Mouse (Mus musculus): ENCODE results near the gene Pde10a. TPM values are rescaled to one million over a fixed set of nuclear protein-coding genes. Genes with fewer than 3 reads are reported as not detected.
A peak's percentile ranks its signal among the peaks of the same experiment; 100 is the strongest.

Pde10a gene
- polyA plus RNA-seq, 1 experiment from 2014 or later, result 11.4 TPM

DNA sequence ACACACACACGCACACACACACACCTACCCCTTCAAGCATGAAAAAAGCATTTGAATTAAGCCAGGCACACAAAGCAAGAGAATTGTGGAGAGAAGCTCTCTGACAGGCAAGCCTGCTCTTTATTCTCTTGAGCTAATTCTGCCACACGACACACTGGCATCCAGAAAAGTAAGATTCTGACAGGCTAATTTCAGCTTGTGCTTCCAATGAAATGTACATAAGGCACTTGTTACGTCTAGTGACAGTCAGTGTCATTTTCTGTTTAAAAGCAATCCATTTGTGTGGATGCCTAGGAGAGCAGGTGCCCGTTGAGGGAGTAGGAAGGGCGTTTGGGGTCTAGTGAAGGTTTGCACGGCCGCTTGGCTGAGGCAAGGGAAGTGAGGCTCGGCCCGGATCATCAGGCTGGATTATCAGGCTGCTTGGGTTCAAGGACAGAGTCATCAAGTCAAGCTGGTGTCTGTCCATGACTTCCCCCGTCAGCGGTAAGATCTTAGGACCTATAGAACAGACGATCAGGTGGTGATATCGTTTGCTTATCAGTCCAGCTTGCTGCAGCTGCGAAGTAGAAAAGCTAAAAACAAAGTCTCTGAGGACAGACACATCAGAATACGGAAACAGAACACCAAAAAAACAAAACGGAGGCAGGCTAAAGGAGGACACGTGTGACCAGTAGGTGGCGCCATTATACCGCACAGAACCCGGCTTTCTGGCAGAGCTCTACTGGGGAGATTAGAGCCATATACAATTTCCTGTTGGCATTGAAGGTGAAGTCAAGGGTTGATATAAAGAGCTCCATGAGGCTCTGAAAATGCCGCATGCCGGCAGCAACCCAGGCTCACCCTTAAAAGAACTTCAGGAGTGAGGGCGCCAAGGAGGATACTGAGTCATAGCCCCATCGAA is 506.3 kb downstream of the Pde10a start:
- no peak overlapping the region for H3K27ac ChIP-seq
- H3K36me3 ChIP-seq, result no peaks in the 10 kb centered on the region
- ATAC-seq (ENCODE audit: low FRiP score, low read depth), result peak; percentile 72
- WGBS, result 18% methylated on average over 24 of the region's 24 CpGs
- no peak overlapping the region for H3K9ac ChIP-seq
- peak overlapping the region; percentile 42 for H3K4me2 ChIP-seq (replicated peaks)
- peaks cover 12% of the 10 kb centered on the region; the same call in 1 of the 2 replicates for H3K4me1 ChIP-seq
- no peak overlapping the region for H3K4me3 ChIP-seq
- no peaks in the 10 kb centered on the region for H3K9me3 ChIP-seq
- H3K27me3 ChIP-seq (replicated peaks), result no peaks in the 10 kb centered on the region

- WGBS, result 83% methylated on average over 6 of the region's 6 CpGs
- no peak overlapping the region for H3K4me2 ChIP-seq (replicated peaks)
- H3K36me3 ChIP-seq, result no peaks in the 10 kb centered on the region
- no peak overlapping the region for H3K4me3 ChIP-seq
- H3K27ac ChIP-seq, result no peak overlapping the region
- ATAC-seq (ENCODE audit: low FRiP score, low read depth), result no peak
- no peak overlapping the region for H3K9ac ChIP-seq
- no peaks in the 10 kb centered on the region for H3K9me3 ChIP-seq
- H3K4me1 ChIP-seq, result peaks cover 6% of the 10 kb centered on the region; the same call in 1 of the 2 replicates
- no peaks in the 10 kb centered on the region for H3K27me3 ChIP-seq (replicated peaks)
Observed at GRCm38 (mm10) chr17:9032362-9033044, 507.3 kb downstream of the Pde10a start.

- Histone ChIP-seq H3K9ac (no peak overlapping the region), H3K4me3 (no peak overlapping the region), H3K4me2 (replicated peaks) (no peak overlapping the region), H3K27me3 (replicated peaks) (no peaks in the 10 kb centered on the region), H3K36me3 (no peaks in the 10 kb centered on the region), H3K9me3 (no peaks in the 10 kb centered on the region), H3K4me1 (peaks cover 6% of the 10 kb centered on the region; the same call in 1 of the 2 replicates), H3K27ac (no peak overlapping the region)
- WGBS, result 87% methylated on average over 5 of the region's 5 CpGs
- no peak for ATAC-seq (ENCODE audit: low FRiP score, low read depth)
Observed at GRCm38 (mm10) chr17:9033511-9033910, 508.3 kb downstream of the Pde10a start.

GRCm38 (mm10) chr17:9035561-9036348 is 510.6 kb downstream of the Pde10a start:
- no peaks in the 10 kb centered on the region for H3K27me3 ChIP-seq (replicated peaks)
- H3K36me3 ChIP-seq, result no peaks in the 10 kb centered on the region
- H3K4me3 ChIP-seq, result no peak overlapping the region
- no peak overlapping the region for H3K27ac ChIP-seq
- ATAC-seq (ENCODE audit: low FRiP score, low read depth), result no peak
- H3K4me2 ChIP-seq (replicated peaks), result no peak overlapping the region
- no peak overlapping the region for H3K9ac ChIP-seq
- H3K9me3 ChIP-seq, result no peaks in the 10 kb centered on the region
- 65% methylated on average over 8 of the region's 8 CpGs for WGBS
- H3K4me1 ChIP-seq, result peaks cover 6% of the 10 kb centered on the region; the same call in 1 of the 2 replicates

Other genes starting within 250 kb of the Pde10a start
- 162 and 168 TPM in 2 replicates for gene Mpc1, start 242.5 kb upstream of the Pde10a start, polyA plus RNA-seq (2016; fragmentation: Nextera tagmentation; extraction: Ambion mirVana)
- gene Sft2d1, start 214.3 kb upstream of the Pde10a start, polyA plus RNA-seq (2016; fragmentation: Nextera tagmentation; extraction: Ambion mirVana), result 104 and 109 TPM in 2 replicates
- gene Prr18, start 187.9 kb upstream of the Pde10a start, polyA plus RNA-seq (2016; fragmentation: Nextera tagmentation; extraction: Ambion mirVana), result 4.0 and 5.2 TPM in 2 replicates
- gene T2, start 169.4 kb upstream of the Pde10a start, polyA plus RNA-seq (2016; fragmentation: Nextera tagmentation; extraction: Ambion mirVana), result 0.41 and 0.44 TPM in 2 replicates
- gene T, start 90.9 kb upstream of the Pde10a start, polyA plus RNA-seq (2016; fragmentation: Nextera tagmentation; extraction: Ambion mirVana), result 1.3 and 2.0 TPM in 2 replicates
- gene Gm17087, start 41.6 kb downstream of the Pde10a start, polyA plus RNA-seq (2016; fragmentation: Nextera tagmentation; extraction: Ambion mirVana), result not detected in 2 replicates